Mouse (Mus musculus) spleen, adult 18-20 months (tissue): ENCODE measurements around the gene Lrch1.

Source experiments
- DNase-seq, 2 experiments: peaks; one replicate each; pipeline ENCODE4 v3.0.0; 2022; ENCODE audit warnings: mixed read lengths in 2 of 2

The Lrch1 gene

GRCm38 (mm10) chr14:74919132-74919531 is 28.5 kb downstream of the Lrch1 start:
- no peak for DNase-seq

- DNase-seq: no peak
These were observed 29.1 kb downstream of the Lrch1 start for GRCm38 (mm10) chr14:74918521-74919103.

- DNase-seq: no peak
These were observed 30.1 kb downstream of the Lrch1 start for GRCm38 (mm10) chr14:74917504-74918124.

- no peak for DNase-seq
These were observed 31.0 kb downstream of the Lrch1 start for GRCm38 (mm10) chr14:74916691-74917090.

- no peak for DNase-seq
These were observed 31.6 kb downstream of the Lrch1 start for GRCm38 (mm10) chr14:74916075-74916474.

GRCm38 (mm10) chr14:74915658-74916057 is 32.0 kb downstream of the Lrch1 start:
- DNase-seq: no peak

- DNase-seq: no peak
These were observed 32.7 kb downstream of the Lrch1 start for GRCm38 (mm10) chr14:74915025-74915424.

GRCm38 (mm10) chr14:74913381-74914230 is 34.1 kb downstream of the Lrch1 start:
- no peak for DNase-seq

- no peak for DNase-seq
These were observed 37.3 kb downstream of the Lrch1 start for GRCm38 (mm10) chr14:74910363-74910762.

- peak; percentile 30 to 43 for DNase-seq
These were observed 38.7 kb downstream of the Lrch1 start for GRCm38 (mm10) chr14:74909021-74909420.

- DNase-seq: peak; percentile 48 to 60
These were observed 39.4 kb downstream of the Lrch1 start for GRCm38 (mm10) chr14:74908250-74908649.

- DNase-seq: no peak
These were observed 40.0 kb downstream of the Lrch1 start for GRCm38 (mm10) chr14:74907706-74908105.

GRCm38 (mm10) chr14:74905990-74906389 is 41.7 kb downstream of the Lrch1 start:
- no peak for DNase-seq

GRCm38 (mm10) chr14:74904442-74904841 is 43.2 kb downstream of the Lrch1 start:
- no peak for DNase-seq

- DNase-seq: no peak
These were observed 44.6 kb downstream of the Lrch1 start for GRCm38 (mm10) chr14:74903047-74903446.

- DNase-seq: no peak
These were observed 46.8 kb downstream of the Lrch1 start for GRCm38 (mm10) chr14:74900705-74901369.

- DNase-seq: no peak
These were observed 47.5 kb downstream of the Lrch1 start for GRCm38 (mm10) chr14:74899953-74900704.

- DNase-seq: no peak
These were observed 48.7 kb downstream of the Lrch1 start for GRCm38 (mm10) chr14:74898939-74899338.

GRCm38 (mm10) chr14:74893693-74894092 is 54.0 kb downstream of the Lrch1 start:
- DNase-seq: no peak

- no peak for DNase-seq
These were observed 54.5 kb downstream of the Lrch1 start for GRCm38 (mm10) chr14:74893085-74893648.

- no peak for DNase-seq
These were observed 58.4 kb downstream of the Lrch1 start for GRCm38 (mm10) chr14:74889304-74889703.

- DNase-seq: no peak
These were observed 59.6 kb downstream of the Lrch1 start for GRCm38 (mm10) chr14:74888103-74888502.
